Mouse (Mus musculus) embryo, embryonic 10.5 days (tissue): ENCODE results near the gene Arcn1.
A peak's percentile ranks its signal among the peaks of the same experiment; 100 is the strongest.

ENCODE experiments used
- DNase-seq: peaks from one replicate; pipeline ENCODE4 v3.0.0-alpha.2; 2015; ENCODE audit warnings: low spot score

Gene Arcn1

DNA sequence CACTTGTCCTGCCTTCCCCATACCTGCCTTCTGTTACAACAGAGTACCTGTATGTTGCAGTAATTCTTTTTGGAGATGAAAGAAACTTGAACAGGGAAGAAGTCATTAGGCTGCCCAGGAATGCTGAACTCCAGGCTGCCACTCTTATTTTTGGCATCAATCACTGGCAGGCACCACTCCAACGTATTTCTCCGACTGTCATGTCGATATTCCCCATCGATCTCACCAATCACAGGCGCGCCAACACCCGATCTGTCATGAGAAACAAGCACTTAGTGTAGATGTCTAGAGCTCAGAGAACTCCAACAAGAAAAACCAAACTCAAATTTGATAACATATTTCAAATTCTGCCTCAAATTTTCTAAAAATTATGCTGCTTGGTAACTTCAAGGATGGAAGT is 22.3 kb downstream of the Arcn1 start:
- DNase-seq: no peak

DNA sequence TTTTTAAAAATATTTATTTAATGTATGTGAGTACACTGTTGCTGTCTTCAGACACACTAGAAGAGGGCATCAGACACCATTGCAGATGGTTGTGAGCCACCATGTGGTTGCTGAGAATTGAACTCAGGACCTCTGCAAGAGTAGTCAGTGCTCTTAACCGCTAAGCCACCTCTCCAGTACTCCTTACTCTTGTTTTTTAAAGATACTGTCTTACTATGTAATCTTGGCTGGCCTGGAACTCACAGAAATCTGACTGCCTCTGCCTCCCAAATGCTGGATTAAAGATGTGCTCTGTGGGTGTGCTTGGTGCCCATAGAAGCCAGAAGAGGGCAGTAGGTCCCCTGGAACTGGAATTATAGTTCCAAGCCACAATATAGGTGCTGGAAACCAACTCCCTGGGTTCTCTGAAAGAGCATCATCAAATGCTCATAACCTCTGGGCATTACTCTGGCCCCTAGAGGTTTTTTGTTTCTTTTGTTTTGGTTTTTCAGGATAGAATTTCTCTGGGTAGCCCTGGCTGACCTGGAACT is 26.9 kb downstream of the Arcn1 start:
- DNase-seq: no peak

- peak; percentile 63 for DNase-seq
Measured at GRCm38 (mm10) chr9:44737240-44737949, 30.2 kb downstream of the Arcn1 start.

- DNase-seq: no peak
Measured at GRCm38 (mm10) chr9:44736301-44736700, 31.3 kb downstream of the Arcn1 start.

- DNase-seq: no peak
Measured at GRCm38 (mm10) chr9:44735886-44736285, 31.8 kb downstream of the Arcn1 start.

GRCm38 (mm10) chr9:44734524-44735494 is 32.8 kb downstream of the Arcn1 start, which contains the start of gene Phldb1:
Phldb1 (minus strand) TSS chr9:44735198.
- DNase-seq: peak; percentile 82

DNA sequence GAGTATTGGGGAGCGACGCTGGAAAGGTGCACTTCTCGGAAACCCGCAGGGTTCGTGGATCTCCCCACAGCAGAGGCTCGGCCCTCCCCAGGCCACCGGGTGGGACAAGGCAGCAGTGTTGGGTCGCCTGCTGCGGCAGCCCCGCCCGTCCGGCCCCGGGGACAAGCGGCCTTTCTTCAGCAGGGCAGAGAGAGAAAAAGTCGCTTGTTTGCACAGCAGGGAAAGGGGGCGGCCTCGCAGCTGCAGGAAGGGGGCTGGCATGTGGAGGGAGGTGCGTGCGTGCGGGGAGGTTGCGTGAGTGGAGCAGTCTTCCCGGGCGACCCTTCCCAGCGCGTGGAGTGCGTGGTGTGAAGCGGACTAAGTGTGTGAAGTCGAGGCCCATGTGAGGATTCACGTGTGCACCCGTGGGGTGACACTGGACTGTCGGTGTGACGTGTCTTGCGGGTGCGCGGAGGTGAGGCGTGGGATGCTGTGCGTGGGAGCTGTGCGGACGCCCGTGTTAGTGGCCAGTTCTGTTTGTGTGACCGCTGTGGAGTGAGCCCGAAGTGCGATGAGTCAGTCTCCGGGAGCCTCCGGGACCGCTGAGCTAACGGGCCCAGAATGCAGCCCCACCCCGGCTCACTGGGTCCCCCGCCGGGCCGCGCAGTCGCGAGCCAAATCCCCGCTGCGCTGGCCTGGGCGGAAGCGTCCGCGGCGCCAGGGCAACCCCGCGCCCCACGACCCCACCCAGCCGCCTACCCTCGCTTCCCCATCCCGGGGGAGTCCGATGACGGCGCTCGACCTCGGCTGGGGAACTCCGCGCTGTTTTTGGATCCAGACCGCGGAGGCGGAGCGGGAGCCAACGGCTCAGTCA is 33.7 kb downstream of the Arcn1 start:
- DNase-seq: no peak

- no peak for DNase-seq
Measured at GRCm38 (mm10) chr9:44732921-44733530, 34.6 kb downstream of the Arcn1 start.

DNA sequence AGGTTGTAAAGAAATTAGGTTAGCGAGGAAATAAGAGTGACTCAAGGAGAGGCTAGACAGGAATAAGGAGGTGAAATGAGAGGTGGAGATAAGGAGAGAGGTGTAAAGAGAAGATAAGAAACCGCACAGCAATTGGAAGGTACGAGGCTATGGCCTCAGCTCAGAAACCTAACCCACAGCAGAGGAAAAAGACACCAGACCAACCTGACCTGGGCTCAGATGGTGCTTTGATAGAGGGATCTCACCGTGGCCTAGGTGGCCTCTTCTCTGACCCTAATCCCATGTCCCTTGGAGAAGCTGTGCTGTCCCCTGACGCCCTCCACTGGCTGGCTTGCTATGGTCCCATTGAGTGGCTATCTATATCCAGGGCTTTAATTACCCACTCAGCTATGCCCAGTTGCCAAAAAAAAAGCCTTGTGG is 35.5 kb downstream of the Arcn1 start:
- DNase-seq: no peak

GRCm38 (mm10) chr9:44727441-44727840 is 40.2 kb downstream of the Arcn1 start:
- no peak for DNase-seq

- DNase-seq: no peak
Measured at GRCm38 (mm10) chr9:44726431-44727146, 41.1 kb downstream of the Arcn1 start.

DNA sequence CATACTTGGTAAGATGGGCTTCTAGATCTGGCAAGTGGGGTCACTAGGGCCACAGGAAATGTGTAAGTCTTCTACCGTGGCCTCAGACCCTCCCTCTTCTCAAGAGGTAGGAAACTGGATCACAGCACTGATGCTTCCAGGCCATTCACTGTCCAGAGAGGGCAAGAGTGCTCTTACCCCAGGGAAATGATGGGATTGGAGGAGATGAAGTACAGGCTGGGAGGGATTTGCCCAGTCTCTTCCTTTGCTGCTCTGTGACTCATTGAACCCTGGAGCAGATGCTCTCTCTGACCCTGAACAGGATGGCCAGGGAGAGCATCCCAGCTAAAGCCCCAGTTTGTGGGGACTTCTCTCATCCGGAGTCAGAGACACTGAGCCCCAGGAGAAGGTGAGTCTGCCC is 43.0 kb downstream of the Arcn1 start:
- no peak for DNase-seq

DNA sequence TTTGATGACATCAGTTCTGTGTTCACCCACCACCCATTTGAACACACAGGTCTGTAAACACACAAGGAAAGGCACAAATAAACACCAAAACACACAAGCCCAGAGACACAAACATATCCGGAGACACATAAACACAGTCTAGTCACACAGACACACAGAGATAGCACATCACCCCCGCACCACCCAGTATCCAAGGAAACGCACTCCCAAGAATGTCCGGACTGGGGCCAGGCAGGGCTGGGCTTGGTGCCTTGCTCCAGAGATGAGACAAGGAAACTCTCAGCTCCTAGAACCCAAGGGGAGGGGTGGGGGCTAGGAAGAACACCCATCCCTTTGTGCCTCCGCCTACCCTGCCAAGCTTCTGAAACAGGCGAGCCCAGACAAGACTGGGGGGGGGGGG is 43.4 kb downstream of the Arcn1 start:
- no peak for DNase-seq

GRCm38 (mm10) chr9:44723521-44724041 is 44.1 kb downstream of the Arcn1 start:
- no peak for DNase-seq

DNA sequence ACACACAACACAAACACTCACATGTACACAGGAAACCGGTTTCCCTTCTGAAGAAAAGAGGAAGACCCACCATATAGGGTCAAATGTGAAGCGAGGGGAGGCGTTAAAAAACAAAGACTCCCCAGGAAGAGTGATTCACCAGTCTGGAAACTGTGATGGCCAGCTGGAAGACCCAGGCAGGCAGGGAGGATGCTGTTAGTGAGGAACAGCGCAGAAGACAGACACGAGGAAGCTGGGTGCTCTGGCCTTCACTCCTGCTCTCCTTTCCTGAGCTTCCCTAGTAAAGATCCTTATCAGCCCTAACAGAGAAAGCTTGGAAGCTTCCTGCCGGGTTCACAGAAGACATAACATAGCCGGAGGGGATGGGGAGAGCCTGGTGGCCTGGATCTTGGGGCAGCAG is 44.6 kb downstream of the Arcn1 start:
- no peak for DNase-seq

GRCm38 (mm10) chr9:44722575-44722974 is 45.1 kb downstream of the Arcn1 start:
- no peak for DNase-seq

- no peak for DNase-seq
Measured at GRCm38 (mm10) chr9:44721877-44722186, 45.8 kb downstream of the Arcn1 start.

DNA sequence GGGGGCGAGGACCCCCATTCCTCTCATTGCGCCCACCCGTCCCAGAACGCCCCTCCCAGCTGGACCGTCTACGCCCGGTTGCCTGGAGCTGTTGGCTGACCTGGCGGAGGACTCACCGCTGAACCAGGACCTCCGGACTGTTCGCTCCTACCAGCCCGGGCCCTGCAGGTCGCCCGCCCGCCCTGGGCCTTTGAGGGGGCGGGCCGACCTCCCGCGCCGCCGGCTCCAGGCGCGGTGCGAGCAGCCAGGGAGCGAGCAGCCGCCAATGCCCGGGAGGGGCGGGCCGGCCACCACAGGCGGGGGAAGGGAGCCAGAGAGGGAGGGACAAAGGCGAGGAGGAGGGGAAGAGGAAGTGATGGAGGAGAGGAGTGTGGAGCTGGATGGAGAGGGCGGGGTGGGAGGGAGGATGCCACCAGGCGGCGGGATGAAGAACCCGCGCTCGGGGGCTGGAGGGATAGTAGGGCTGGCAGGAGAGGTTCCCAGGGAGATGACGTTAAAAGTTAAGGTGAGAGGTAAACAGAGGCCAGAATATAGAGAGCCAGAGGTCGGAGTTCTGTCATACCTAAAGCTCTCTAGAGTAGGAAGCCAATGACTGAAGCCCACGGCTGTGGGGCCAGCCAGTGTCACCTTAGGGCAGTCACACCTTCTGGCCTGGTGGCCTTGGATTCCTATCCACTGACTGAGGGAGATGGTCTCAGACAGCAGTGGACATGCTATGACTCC is 46.3 kb downstream of the Arcn1 start:
- peak; percentile 89 for DNase-seq

DNA sequence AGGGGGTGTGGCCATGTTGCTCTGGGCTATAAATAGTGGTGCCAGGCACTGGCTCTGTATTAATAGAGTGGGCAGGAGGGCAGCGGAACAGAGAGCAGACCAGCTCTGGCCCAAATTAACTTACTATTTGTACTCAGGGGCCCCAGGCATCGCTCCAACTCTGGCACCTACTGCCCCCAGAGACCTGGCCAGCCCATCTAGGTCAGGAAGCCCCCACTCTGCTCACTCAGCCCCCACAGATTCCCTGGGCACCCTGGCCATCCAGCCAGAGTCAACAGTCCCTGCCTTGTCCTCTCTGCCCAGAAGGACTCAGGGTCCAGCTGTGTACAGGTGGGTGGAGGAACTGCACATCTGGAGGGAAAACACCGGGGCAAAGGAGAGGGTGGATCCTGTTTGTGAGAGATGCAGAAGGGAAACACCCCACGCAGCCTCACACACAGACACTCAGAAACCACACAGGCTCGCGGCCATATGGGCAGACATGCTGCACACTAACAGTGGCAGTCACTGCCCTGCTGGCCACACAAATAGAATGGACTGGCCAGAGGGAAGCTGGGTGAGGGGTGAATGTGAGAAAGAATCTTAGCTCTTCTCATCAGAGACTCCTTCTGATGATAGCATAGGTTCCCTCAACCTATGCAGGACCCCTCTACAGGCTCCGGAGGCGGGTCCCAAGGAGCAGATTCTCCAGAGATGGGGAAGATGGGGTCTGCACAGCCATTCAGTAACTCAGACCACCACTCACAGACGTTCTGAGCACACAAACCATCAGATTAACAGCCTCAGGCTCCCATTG is 47.1 kb downstream of the Arcn1 start:
- no peak for DNase-seq
